Mouse (Mus musculus) hindbrain, postnatal 0 days (tissue): ENCODE results near the gene Txn2. TPM values are rescaled to one million over a fixed set of nuclear protein-coding genes. Genes with fewer than 3 reads are reported as not detected.

Experiments
- ATAC-seq: fragments of 200-750 bp; cut with Nextera tagmentation; 2 replicates; pipeline ENCODE4 v1.8.0; 2017; ENCODE audit warnings: mild to moderate bottlenecking, moderate TSS enrichment, moderate library complexity
- DNase-seq: peaks from one replicate; pipeline ENCODE4 v3.0.0-alpha.2; 2015; ENCODE audit warnings: low spot score
- H3K27ac ChIP-seq: fragments of 300-500 bp; sonication (generic); 2 replicates; pipeline ENCODE4 v1.5.1; 2014; ENCODE audit warnings: mild to moderate bottlenecking
- H3K27me3 ChIP-seq: fragments of 300-500 bp; sonication (generic); 2 replicates; pipeline ENCODE4 v1.6.1; 2014; ENCODE audit warnings: low read length, mixed read lengths; ENCODE audit not compliant: insufficient read depth
- H3K36me3 ChIP-seq: fragments of 300-500 bp; sonication (generic); 2 replicates; pipeline ENCODE4 v1.6.1; 2014; ENCODE audit warnings: low read length, mixed read lengths; ENCODE audit not compliant: insufficient read depth
- H3K4me1 ChIP-seq: fragments of 300-500 bp; sonication (generic); 2 replicates; pipeline ENCODE4 v1.6.1; 2014; ENCODE audit warnings: antibody characterized with exemption, low read length, mixed read lengths; ENCODE audit not compliant: insufficient read depth
- H3K4me2 ChIP-seq: fragments of 300-500 bp; sonication (generic); 2 replicates; pipeline ENCODE4 v1.6.1; 2014; ENCODE audit warnings: low read depth, mild to moderate bottlenecking, low read length, moderate library complexity, mixed read lengths
- H3K4me3 ChIP-seq: fragments of 300-500 bp; sonication (generic); 2 replicates; pipeline ENCODE4 v1.5.1; 2014; ENCODE audit warnings: low read length
- H3K9ac ChIP-seq: fragments of 300-500 bp; sonication (generic); replicated peaks from 2 replicates; pipeline ENCODE4 v1.6.1; 2014; ENCODE audit warnings: mild to moderate bottlenecking, low read length, moderate library complexity, mixed read lengths
- H3K9me3 ChIP-seq: fragments of 300-500 bp; sonication (generic); 2 replicates; pipeline ENCODE4 v1.6.1; 2016; ENCODE audit warnings: low read length, mixed read lengths
- CTCF ChIP-seq: IDR thresholded peaks from 2 replicates; pipeline ENCODE4 v1.5.1; 2016; ENCODE audit warnings: antibody characterized with exemption, control low read depth, low read depth
- WGBS: fragments of 180-500 bp; shearing (Covaris S2); extraction: QIAGEN DNeasy Blood & Tissue Kit; methylation state at CpG from one replicate; pipeline ENCODE4 v1.1.7; 2014; 5-methylcytosine and 5-hydroxymethylcytosine counted together
- polyA plus RNA-seq: library from polyadenylated mRNA; unstranded; fragments of >200 nt; fragmentation: Nextera tagmentation; extraction: Ambion mirVana; gene quantifications from 2 replicates; pipeline ENCODE4 v1.2.1, GENCODE M21; 2015
- total RNA-seq: library from RNA; depleted of rRNA; stranded (reverse); fragments of >200 nt; gene quantifications from 2 replicates; pipeline ENCODE4 v1.2.3, GENCODE M21; 2014

Txn2 gene
- total and polyA plus RNA-seq, 2 experiments from 2014 or later: 52.5 to 215 TPM

- no peak overlapping the region for H3K9ac ChIP-seq
- H3K9me3 ChIP-seq: no peaks in the 10 kb centered on the region
- 58% methylated on average over 7 of the region's 7 CpGs for WGBS
- no peaks in the 10 kb centered on the region for H3K27me3 ChIP-seq
- DNase-seq (no peak), ATAC-seq (no peak)
- TF ChIP-seq CTCF: no peak
- no peaks in the 10 kb centered on the region for H3K4me1 ChIP-seq
- no peak overlapping the region for H3K27ac ChIP-seq
- no peaks in the 10 kb centered on the region for H3K36me3 ChIP-seq
- H3K4me2 ChIP-seq: no peak overlapping the region
- no peak overlapping the region for H3K4me3 ChIP-seq
Measured at GRCm38 (mm10) chr15:77888286-77888685, 40.5 kb downstream of the Txn2 start.

GRCm38 (mm10) chr15:77887093-77887488 lies 41.7 kb downstream of the Txn2 start:
- 79% methylated on average over 1 of the region's 1 CpGs for WGBS
- no peak overlapping the region for H3K27ac ChIP-seq
- no peak overlapping the region for H3K4me2 ChIP-seq
- H3K9ac ChIP-seq: no peak overlapping the region
- no peak overlapping the region for H3K4me3 ChIP-seq
- no peaks in the 10 kb centered on the region for H3K4me1 ChIP-seq
- TF ChIP-seq CTCF: no peak
- no peak for DNase-seq
- no peaks in the 10 kb centered on the region for H3K9me3 ChIP-seq
- no peaks in the 10 kb centered on the region for H3K36me3 ChIP-seq
- ATAC-seq: no peak
- H3K27me3 ChIP-seq: no peaks in the 10 kb centered on the region

- 96% methylated on average over 4 of the region's 5 CpGs for WGBS
- no peak for ATAC-seq
- TF ChIP-seq CTCF: no peak
Measured at GRCm38 (mm10) chr15:77886369-77887092, 42.3 kb downstream of the Txn2 start.

GRCm38 (mm10) chr15:77885945-77886344 lies 42.9 kb downstream of the Txn2 start:
- no peak overlapping the region for H3K4me3 ChIP-seq
- no peaks in the 10 kb centered on the region for H3K9me3 ChIP-seq
- no peak for DNase-seq
- H3K27me3 ChIP-seq: no peaks in the 10 kb centered on the region
- H3K9ac ChIP-seq: no peak overlapping the region
- H3K36me3 ChIP-seq: no peaks in the 10 kb centered on the region
- WGBS: 67% methylated on average over 4 of the region's 4 CpGs
- H3K4me2 ChIP-seq: no peak overlapping the region
- ATAC-seq: no peak
- no peak overlapping the region for H3K27ac ChIP-seq
- no peak for TF ChIP-seq CTCF
- no peaks in the 10 kb centered on the region for H3K4me1 ChIP-seq

More at GRCm38 (mm10) chr15:77886369-77887092, 42.3 kb downstream of the Txn2 start:
- H3K9ac ChIP-seq: no peak overlapping the region
- no peak overlapping the region for H3K27ac ChIP-seq
- no peaks in the 10 kb centered on the region for H3K4me1 ChIP-seq
- no peak overlapping the region for H3K4me2 ChIP-seq
- H3K9me3 ChIP-seq: no peaks in the 10 kb centered on the region
- no peak for DNase-seq
- H3K4me3 ChIP-seq: no peak overlapping the region
- H3K36me3 ChIP-seq: no peaks in the 10 kb centered on the region
- no peaks in the 10 kb centered on the region for H3K27me3 ChIP-seq

- Histone ChIP-seq H3K4me1 (no peaks in the 10 kb centered on the region), H3K9ac (no peak overlapping the region), H3K9me3 (no peaks in the 10 kb centered on the region), H3K27ac (no peak overlapping the region), H3K4me2 (no peak overlapping the region), H3K27me3 (no peaks in the 10 kb centered on the region), H3K4me3 (no peak overlapping the region), H3K36me3 (no peaks in the 10 kb centered on the region)
- 88% methylated on average over 6 of the region's 6 CpGs for WGBS
- ATAC-seq (no peak), DNase-seq (no peak)
- no peak for TF ChIP-seq CTCF
Measured at GRCm38 (mm10) chr15:77885159-77885558, 43.6 kb downstream of the Txn2 start.

GRCm38 (mm10) chr15:77883697-77884010 lies 45.2 kb downstream of the Txn2 start:
- DNase-seq: no peak
- H3K9me3 ChIP-seq: no peaks in the 10 kb centered on the region
- no peaks in the 10 kb centered on the region for H3K36me3 ChIP-seq
- no peak overlapping the region for H3K4me2 ChIP-seq
- no peaks in the 10 kb centered on the region for H3K27me3 ChIP-seq
- no peak for TF ChIP-seq CTCF
- 73% methylated on average over 4 of the region's 4 CpGs for WGBS
- ATAC-seq: no peak
- H3K4me1 ChIP-seq: no peaks in the 10 kb centered on the region
- H3K27ac ChIP-seq: no peak overlapping the region; the same call in 1 of the 2 replicates
- no peak overlapping the region for H3K9ac ChIP-seq
- no peak overlapping the region for H3K4me3 ChIP-seq

- Histone ChIP-seq H3K9ac (no peak overlapping the region), H3K27me3 (no peaks in the 10 kb centered on the region), H3K4me3 (no peak overlapping the region), H3K4me1 (no peaks in the 10 kb centered on the region), H3K27ac (no peak overlapping the region; the same call in 1 of the 2 replicates), H3K36me3 (no peaks in the 10 kb centered on the region), H3K4me2 (no peak overlapping the region), H3K9me3 (no peaks in the 10 kb centered on the region)
- DNase-seq (no peak), ATAC-seq (peak; percentile 21; the same call in 1 of the 2 replicates)
- TF ChIP-seq CTCF: no peak
- 21% methylated on average over 16 of the region's 17 CpGs for WGBS
Measured at GRCm38 (mm10) chr15:77882797-77883696, 45.8 kb downstream of the Txn2 start.
